Mouse (Mus musculus): ENCODE measurements at regions not wholly inside any gene's neighbourhood (a gene's known extent, or its start where the extent isn't known, plus 50 kb on each side); places are given as distances from the start of the nearest gene placed in this dataset.

DNA sequence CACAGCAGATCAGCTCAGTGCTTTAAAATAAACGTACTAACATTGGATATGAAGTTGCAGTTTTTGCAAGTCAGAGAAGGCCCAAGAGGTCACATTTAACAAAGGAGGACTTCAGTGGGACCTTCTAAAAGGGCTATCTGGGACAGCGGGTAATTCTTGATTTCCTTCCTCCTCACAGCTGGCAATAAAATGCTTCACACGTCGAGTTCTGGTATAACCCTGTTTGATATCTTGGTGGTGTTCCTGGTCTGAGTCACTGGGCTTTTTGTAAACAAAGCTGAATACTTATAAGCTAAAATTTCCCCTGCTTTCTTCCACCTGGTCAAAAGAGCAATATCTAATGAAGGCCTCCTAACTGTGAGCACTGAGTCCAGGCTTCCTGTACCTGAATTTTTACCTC lies 187.9 kb downstream of the Rnd3 start:
- no peak overlapping the region for H3K9ac ChIP-seq (ENCODE audit: low read length)
- ATAC-seq (ENCODE audit: insufficient number of reproducible peaks, insufficient read depth, low FRiP score, low read depth), result no peak
- H3K27ac ChIP-seq (replicated peaks in 1 of 2; ENCODE audit: control insufficient read depth in 1 of 2, insufficient read depth in 1 of 2, low read depth in 2 of 2, low read length in 2 of 2), result no peak overlapping the region
- no peaks in the 10 kb centered on the region for H3K36me3 ChIP-seq (ENCODE audit: control insufficient read depth, insufficient read depth, low read length)
- no peak overlapping the region for H3K4me3 ChIP-seq (ENCODE audit: control insufficient read depth in 1 of 2, insufficient read depth in 1 of 2, low read depth in 1 of 2, low read length in 2 of 2)
- no peak overlapping the region for H3K4me2 ChIP-seq (ENCODE audit: low read length)
- no peaks in the 10 kb centered on the region for H3K27me3 ChIP-seq (ENCODE audit: control insufficient read depth, insufficient read depth, low read length)
- H3K9me3 ChIP-seq (ENCODE audit: control insufficient read depth, low read length), result no peaks in the 10 kb centered on the region
- 47% methylated on average over 4 of the region's 4 CpGs for WGBS
- no peaks in the 10 kb centered on the region for H3K4me1 ChIP-seq (ENCODE audit: control insufficient read depth in 2 of 2, insufficient read depth in 2 of 2, low read length in 2 of 2)

DNA sequence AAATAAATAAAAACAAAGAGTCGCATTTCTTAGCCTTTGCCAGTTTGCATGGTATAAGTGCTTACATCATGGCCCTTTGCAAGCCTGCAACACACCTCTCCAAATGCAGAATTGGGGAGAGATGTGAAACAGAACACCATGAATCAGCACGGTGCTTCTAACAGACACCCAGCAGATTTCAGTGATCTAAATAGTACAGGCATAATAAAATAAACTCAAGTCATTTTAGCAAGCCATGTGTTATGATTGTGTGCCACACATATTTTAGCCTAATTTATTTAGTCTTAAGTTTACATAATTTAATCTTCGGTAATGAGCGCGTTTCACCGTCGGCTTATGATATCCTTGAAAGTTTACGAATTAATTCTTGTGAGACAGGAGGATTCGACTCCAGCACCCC lies 189.6 kb downstream of the Rnd3 start:
- no peak for ATAC-seq (ENCODE audit: insufficient number of reproducible peaks, insufficient read depth, low FRiP score, low read depth)
- Histone ChIP-seq H3K27ac (replicated peaks in 1 of 2; ENCODE audit: control insufficient read depth in 1 of 2, insufficient read depth in 1 of 2, low read depth in 2 of 2, low read length in 2 of 2) (no peak overlapping the region), H3K4me2 (ENCODE audit: low read length) (no peak overlapping the region), H3K4me1 (ENCODE audit: control insufficient read depth in 2 of 2, insufficient read depth in 2 of 2, low read length in 2 of 2) (no peaks in the 10 kb centered on the region), H3K9me3 (ENCODE audit: control insufficient read depth, low read length) (no peaks in the 10 kb centered on the region), H3K4me3 (ENCODE audit: control insufficient read depth in 1 of 2, insufficient read depth in 1 of 2, low read depth in 1 of 2, low read length in 2 of 2) (no peak overlapping the region), H3K9ac (ENCODE audit: low read length) (no peak overlapping the region), H3K36me3 (ENCODE audit: control insufficient read depth, insufficient read depth, low read length) (no peaks in the 10 kb centered on the region), H3K27me3 (ENCODE audit: control insufficient read depth, insufficient read depth, low read length) (no peaks in the 10 kb centered on the region)
- WGBS, result 92% methylated on average over 9 of the region's 9 CpGs

DNA sequence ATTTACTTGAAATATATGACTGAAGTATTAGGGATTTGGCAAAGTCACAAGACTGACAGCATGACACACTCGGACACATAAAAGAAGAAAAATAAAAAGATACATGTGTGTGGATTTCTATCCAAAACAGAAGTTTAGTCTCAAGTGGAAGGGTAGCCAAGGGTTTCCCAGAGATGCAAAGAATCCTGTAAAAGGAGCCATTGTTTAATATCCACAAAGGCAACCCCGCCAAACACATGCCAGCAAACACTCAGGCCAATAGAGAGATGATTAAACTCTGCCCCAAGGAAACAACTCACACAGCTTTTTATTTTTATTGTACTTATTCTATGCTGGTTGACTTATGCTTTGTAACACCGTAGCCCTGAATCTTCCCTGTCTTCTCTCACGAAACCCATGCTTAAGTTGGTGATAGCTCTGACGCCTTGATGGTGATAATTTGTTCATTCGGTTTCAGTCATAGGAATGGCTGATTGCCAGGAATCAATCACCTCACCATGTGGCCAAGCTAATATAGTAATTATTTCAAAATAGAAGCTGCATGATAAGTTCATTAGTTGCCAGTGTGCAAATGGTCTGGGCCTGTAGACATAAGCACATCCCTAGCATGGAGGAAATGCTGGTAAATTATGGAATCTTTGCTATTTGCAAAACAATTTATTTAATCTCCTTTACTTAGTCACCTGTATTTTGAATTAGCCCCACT lies 194.4 kb downstream of the Rnd3 start:
- Histone ChIP-seq H3K36me3 (ENCODE audit: control insufficient read depth, insufficient read depth, low read length) (no peaks in the 10 kb centered on the region), H3K27me3 (ENCODE audit: control insufficient read depth, insufficient read depth, low read length) (no peaks in the 10 kb centered on the region), H3K4me1 (ENCODE audit: control insufficient read depth in 2 of 2, insufficient read depth in 2 of 2, low read length in 2 of 2) (no peaks in the 10 kb centered on the region), H3K9ac (ENCODE audit: low read length) (no peak overlapping the region), H3K9me3 (ENCODE audit: control insufficient read depth, low read length) (no peaks in the 10 kb centered on the region), H3K27ac (replicated peaks in 1 of 2; ENCODE audit: control insufficient read depth in 1 of 2, insufficient read depth in 1 of 2, low read depth in 2 of 2, low read length in 2 of 2) (no peak overlapping the region), H3K4me3 (ENCODE audit: control insufficient read depth in 1 of 2, insufficient read depth in 1 of 2, low read depth in 1 of 2, low read length in 2 of 2) (no peak overlapping the region), H3K4me2 (ENCODE audit: low read length) (no peak overlapping the region)
- 60% methylated on average over 6 of the region's 6 CpGs for WGBS
- ATAC-seq (ENCODE audit: insufficient number of reproducible peaks, insufficient read depth, low FRiP score, low read depth), result no peak

DNA sequence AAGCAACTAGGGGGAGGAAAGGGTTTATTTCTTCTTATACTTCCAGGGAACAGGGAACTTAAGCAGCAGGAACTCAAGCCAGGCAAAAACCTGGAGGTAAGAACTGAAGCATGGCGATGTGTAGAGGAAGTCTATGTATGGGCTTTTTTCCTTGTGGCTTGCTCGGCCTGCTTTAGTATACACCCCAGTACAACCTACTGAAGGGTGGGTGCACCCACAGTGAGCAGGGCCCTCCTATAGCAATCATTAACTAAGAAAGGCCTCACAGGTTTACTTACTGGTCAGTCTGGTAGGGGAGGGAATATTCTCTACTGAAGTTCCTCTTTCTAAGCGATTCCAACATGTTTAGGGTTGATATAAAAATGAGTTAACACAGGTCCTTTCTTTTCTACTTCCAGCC lies 197.9 kb downstream of the Rnd3 start:
- no peak overlapping the region for H3K4me3 ChIP-seq (ENCODE audit: control insufficient read depth in 1 of 2, insufficient read depth in 1 of 2, low read depth in 1 of 2, low read length in 2 of 2)
- no peaks in the 10 kb centered on the region for H3K4me1 ChIP-seq (ENCODE audit: control insufficient read depth in 2 of 2, insufficient read depth in 2 of 2, low read length in 2 of 2)
- no peaks in the 10 kb centered on the region for H3K9me3 ChIP-seq (ENCODE audit: control insufficient read depth, low read length)
- no peaks in the 10 kb centered on the region for H3K36me3 ChIP-seq (ENCODE audit: control insufficient read depth, insufficient read depth, low read length)
- H3K27ac ChIP-seq (replicated peaks in 1 of 2; ENCODE audit: control insufficient read depth in 1 of 2, insufficient read depth in 1 of 2, low read depth in 2 of 2, low read length in 2 of 2), result no peak overlapping the region
- H3K9ac ChIP-seq (ENCODE audit: low read length), result no peak overlapping the region
- H3K4me2 ChIP-seq (ENCODE audit: low read length), result no peak overlapping the region
- ATAC-seq (ENCODE audit: insufficient number of reproducible peaks, insufficient read depth, low FRiP score, low read depth), result no peak
- WGBS, result 85% methylated on average over 3 of the region's 3 CpGs
- H3K27me3 ChIP-seq (ENCODE audit: control insufficient read depth, insufficient read depth, low read length), result no peaks in the 10 kb centered on the region

DNA sequence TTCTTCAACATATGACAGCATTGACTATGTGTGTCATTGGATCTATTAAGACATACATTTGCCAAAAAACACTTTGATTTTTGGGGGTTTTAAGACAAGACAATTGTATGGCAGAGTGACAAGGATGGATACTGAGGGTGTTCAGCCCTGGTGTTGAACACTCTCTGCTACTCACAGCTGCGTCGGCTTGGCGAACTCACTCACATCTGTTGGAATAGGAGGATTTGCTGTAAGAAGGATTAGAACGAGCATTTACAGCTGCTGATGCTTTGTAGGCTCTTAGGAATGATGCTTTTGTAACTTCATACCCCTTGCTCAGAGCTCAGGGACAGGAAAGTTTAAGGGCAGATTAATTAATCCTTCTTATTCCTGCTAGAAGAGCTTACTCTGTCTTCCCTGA lies 199.2 kb downstream of the Rnd3 start:
- H3K4me2 ChIP-seq (ENCODE audit: low read length), result no peak overlapping the region
- H3K9ac ChIP-seq (ENCODE audit: low read length), result no peak overlapping the region
- no peaks in the 10 kb centered on the region for H3K9me3 ChIP-seq (ENCODE audit: control insufficient read depth, low read length)
- H3K36me3 ChIP-seq (ENCODE audit: control insufficient read depth, insufficient read depth, low read length), result no peaks in the 10 kb centered on the region
- H3K27me3 ChIP-seq (ENCODE audit: control insufficient read depth, insufficient read depth, low read length), result no peaks in the 10 kb centered on the region
- WGBS, result 82% methylated on average over 4 of the region's 4 CpGs
- no peak overlapping the region for H3K4me3 ChIP-seq (ENCODE audit: control insufficient read depth in 1 of 2, insufficient read depth in 1 of 2, low read depth in 1 of 2, low read length in 2 of 2)
- H3K4me1 ChIP-seq (ENCODE audit: control insufficient read depth in 2 of 2, insufficient read depth in 2 of 2, low read length in 2 of 2), result no peaks in the 10 kb centered on the region
- ATAC-seq (ENCODE audit: insufficient number of reproducible peaks, insufficient read depth, low FRiP score, low read depth), result no peak
- no peak overlapping the region for H3K27ac ChIP-seq (replicated peaks in 1 of 2; ENCODE audit: control insufficient read depth in 1 of 2, insufficient read depth in 1 of 2, low read depth in 2 of 2, low read length in 2 of 2)

DNA sequence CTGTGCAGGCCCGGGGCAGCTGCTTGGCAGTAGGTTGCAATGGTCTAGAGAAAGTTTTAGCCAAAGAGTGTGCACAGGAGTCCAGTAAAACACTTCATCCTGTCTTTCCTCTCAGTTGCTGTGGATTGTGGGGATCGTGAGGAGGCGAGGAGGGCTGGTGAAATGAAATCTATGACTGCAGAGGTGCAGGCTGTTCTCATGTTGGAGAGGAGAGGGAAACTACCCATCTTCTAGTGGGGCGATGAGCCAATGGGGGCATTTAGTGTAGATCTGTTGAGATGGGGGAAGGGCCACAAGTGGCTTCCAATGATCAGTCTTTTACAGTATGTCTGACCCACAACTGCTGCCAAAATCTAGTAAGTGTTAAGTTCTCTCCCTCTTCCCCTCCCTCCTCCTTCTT lies 203.4 kb downstream of the Rnd3 start:
- no peak overlapping the region for H3K4me3 ChIP-seq (ENCODE audit: control insufficient read depth in 1 of 2, insufficient read depth in 1 of 2, low read depth in 1 of 2, low read length in 2 of 2)
- H3K27me3 ChIP-seq (ENCODE audit: control insufficient read depth, insufficient read depth, low read length), result no peaks in the 10 kb centered on the region
- no peak for ATAC-seq (ENCODE audit: insufficient number of reproducible peaks, insufficient read depth, low FRiP score, low read depth)
- no peak overlapping the region for H3K9ac ChIP-seq (ENCODE audit: low read length)
- no peaks in the 10 kb centered on the region for H3K36me3 ChIP-seq (ENCODE audit: control insufficient read depth, insufficient read depth, low read length)
- no peak overlapping the region for H3K4me2 ChIP-seq (ENCODE audit: low read length)
- no peaks in the 10 kb centered on the region for H3K9me3 ChIP-seq (ENCODE audit: control insufficient read depth, low read length)
- H3K27ac ChIP-seq (replicated peaks in 1 of 2; ENCODE audit: control insufficient read depth in 1 of 2, insufficient read depth in 1 of 2, low read depth in 2 of 2, low read length in 2 of 2), result no peak overlapping the region
- 84% methylated on average over 4 of the region's 4 CpGs for WGBS
- H3K4me1 ChIP-seq (ENCODE audit: control insufficient read depth in 2 of 2, insufficient read depth in 2 of 2, low read length in 2 of 2), result no peaks in the 10 kb centered on the region

DNA sequence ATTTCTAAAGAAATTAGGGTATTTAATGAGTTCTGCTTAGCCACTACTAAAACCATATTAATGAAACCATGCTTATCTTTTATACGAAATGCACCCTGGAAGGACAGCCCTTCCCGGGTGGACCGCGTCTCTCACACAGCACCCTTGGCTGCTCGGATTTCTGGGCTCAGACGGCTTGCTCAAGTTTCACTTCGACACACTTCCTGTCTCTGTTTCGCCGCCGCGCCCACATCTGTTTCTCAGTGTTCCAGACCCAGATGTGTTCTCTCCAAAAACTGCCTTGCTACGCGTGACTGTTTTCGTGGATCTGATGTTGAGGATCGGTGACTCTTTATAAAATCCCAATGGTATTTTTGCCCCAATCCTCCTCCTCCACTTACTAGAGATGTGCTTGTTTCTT lies 205.7 kb downstream of the Rnd3 start:
- Histone ChIP-seq H3K4me1 (ENCODE audit: control insufficient read depth in 2 of 2, insufficient read depth in 2 of 2, low read length in 2 of 2) (no peaks in the 10 kb centered on the region), H3K27me3 (ENCODE audit: control insufficient read depth, insufficient read depth, low read length) (no peaks in the 10 kb centered on the region), H3K9me3 (ENCODE audit: control insufficient read depth, low read length) (no peaks in the 10 kb centered on the region), H3K4me2 (ENCODE audit: low read length) (no peak overlapping the region), H3K27ac (replicated peaks in 1 of 2; ENCODE audit: control insufficient read depth in 1 of 2, insufficient read depth in 1 of 2, low read depth in 2 of 2, low read length in 2 of 2) (no peak overlapping the region), H3K9ac (ENCODE audit: low read length) (no peak overlapping the region), H3K4me3 (ENCODE audit: control insufficient read depth in 1 of 2, insufficient read depth in 1 of 2, low read depth in 1 of 2, low read length in 2 of 2) (no peak overlapping the region), H3K36me3 (ENCODE audit: control insufficient read depth, insufficient read depth, low read length) (no peaks in the 10 kb centered on the region)
- WGBS, result 86% methylated on average over 15 of the region's 15 CpGs
- ATAC-seq (ENCODE audit: insufficient number of reproducible peaks, insufficient read depth, low FRiP score, low read depth), result no peak

DNA sequence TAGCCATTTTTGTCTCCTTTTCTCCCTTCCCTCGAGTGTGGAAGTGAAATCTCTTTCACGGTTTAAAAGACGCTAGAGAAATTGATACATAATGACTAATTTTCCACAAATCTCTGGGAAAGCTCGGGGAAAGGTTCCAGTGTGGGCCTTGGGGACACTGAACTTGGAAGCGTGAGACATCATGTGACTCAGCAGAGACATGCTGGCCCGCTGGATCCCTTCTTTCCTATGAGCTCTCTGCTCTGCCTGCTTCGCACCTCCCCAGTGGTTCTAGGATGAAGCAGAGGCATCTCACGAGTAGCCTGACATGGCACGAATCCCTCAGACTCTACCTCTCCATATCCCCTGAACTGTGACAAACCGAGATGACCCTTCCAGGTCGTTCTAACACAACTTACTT lies 206.2 kb downstream of the Rnd3 start:
- Histone ChIP-seq H3K9ac (ENCODE audit: low read length) (no peak overlapping the region), H3K36me3 (ENCODE audit: control insufficient read depth, insufficient read depth, low read length) (no peaks in the 10 kb centered on the region), H3K4me3 (ENCODE audit: control insufficient read depth in 1 of 2, insufficient read depth in 1 of 2, low read depth in 1 of 2, low read length in 2 of 2) (no peak overlapping the region), H3K27ac (replicated peaks in 1 of 2; ENCODE audit: control insufficient read depth in 1 of 2, insufficient read depth in 1 of 2, low read depth in 2 of 2, low read length in 2 of 2) (no peak overlapping the region), H3K27me3 (ENCODE audit: control insufficient read depth, insufficient read depth, low read length) (no peaks in the 10 kb centered on the region), H3K4me1 (ENCODE audit: control insufficient read depth in 2 of 2, insufficient read depth in 2 of 2, low read length in 2 of 2) (no peaks in the 10 kb centered on the region), H3K4me2 (ENCODE audit: low read length) (no peak overlapping the region), H3K9me3 (ENCODE audit: control insufficient read depth, low read length) (no peaks in the 10 kb centered on the region)
- ATAC-seq (ENCODE audit: insufficient number of reproducible peaks, insufficient read depth, low FRiP score, low read depth), result no peak
- 81% methylated on average over 11 of the region's 11 CpGs for WGBS

Data from heart, embryonic 14.5 days (tissue).